Mouse (Mus musculus): ENCODE data around the gene Tmod1.

Gene Tmod1

DNA sequence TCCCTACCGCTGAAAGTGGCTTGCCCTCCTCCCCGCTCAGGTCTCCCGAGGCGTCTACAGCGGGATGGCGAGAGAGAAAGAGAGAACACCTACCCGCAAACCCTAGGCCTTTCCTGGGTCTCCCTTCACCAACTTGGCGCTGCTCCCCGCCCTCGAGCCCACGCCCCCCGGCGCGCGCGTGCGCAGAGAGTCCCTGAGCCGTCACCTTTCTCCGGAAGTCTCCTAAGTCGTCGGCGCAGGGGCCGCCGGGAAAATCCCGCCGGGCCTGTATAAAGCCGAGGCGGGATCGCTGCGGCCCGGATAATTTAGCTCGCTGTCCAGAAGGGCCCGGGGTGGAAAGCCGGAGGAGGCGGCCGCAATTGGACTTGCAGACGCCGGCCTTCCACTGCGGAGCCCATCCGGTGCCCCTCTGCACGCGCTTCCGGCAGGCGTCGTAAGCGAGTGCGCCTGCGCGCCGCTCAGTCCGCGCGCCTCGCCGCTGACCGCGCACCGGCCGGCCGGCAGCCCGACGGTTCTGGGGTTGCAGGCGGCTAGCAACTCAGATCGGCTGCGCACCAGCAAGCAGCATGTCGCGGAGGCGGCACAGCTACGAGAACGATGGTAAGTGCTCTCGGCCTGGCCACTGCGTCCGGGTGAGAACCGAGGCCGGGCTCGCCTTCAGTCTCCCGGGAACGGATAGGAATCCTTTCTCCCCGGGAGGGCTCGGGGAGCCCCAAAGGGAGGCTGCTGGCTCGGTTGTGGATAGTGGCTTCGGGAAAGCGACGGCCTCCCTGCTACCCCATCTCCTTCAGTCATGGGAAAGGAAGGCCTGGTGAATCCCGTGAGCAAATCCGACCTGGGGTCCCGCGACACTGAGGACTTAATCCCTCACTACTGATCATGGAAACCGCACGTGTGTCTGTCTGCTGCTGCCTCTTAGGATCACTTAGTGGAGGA is 99.8 kb downstream of the Tmod1 start, which contains the start of the genes Ncbp1 and Tstd2:
Gene Ncbp1 (plus strand): TSS at position 327 of the 936 bp plus-strand sequence.
Gene Tstd2 (minus strand): TSS at position 408 of the 936 bp plus-strand sequence.
- peak; percentile 90 to 92 for DNase-seq

DNA sequence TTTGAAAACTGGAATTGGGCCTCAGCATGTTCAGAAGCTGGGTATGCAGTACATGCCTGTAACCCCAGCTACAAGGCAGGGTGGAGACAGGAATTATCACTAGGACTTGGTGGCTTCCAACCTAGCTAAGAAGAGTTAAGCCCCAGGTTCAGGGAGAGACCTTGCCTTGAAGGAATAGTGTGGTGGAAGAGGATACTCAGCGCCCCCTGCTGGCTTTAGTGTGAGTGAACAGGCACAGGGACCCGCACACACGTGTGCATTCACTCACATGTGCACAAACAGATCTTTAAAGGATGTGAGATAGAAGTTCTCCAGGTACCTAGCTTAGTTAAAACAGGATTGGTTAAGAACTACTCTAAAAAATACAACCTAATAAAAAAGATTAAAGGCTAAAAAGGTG is 105.6 kb downstream of the Tmod1 start:
- DNase-seq: no peak

DNA sequence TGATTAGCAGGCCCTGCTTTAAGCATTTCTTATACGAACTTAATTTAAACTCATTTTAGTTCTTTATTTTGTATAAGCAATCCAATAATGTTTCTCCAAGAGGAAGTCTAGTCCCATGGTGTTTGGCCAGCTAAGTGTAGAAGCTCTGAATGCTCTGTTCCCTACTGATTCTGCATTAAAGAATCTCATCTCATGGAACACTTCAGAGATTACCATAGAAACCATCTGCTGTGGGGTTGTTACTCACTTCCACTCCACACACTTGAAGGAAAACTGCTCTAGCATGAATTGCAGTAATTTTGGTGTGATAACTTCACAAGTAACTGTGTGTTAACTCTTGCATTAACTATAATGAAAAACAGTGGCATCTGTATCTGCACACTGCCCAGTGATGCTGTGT is 108.1 kb downstream of the Tmod1 start:
- no peak for DNase-seq

DNA sequence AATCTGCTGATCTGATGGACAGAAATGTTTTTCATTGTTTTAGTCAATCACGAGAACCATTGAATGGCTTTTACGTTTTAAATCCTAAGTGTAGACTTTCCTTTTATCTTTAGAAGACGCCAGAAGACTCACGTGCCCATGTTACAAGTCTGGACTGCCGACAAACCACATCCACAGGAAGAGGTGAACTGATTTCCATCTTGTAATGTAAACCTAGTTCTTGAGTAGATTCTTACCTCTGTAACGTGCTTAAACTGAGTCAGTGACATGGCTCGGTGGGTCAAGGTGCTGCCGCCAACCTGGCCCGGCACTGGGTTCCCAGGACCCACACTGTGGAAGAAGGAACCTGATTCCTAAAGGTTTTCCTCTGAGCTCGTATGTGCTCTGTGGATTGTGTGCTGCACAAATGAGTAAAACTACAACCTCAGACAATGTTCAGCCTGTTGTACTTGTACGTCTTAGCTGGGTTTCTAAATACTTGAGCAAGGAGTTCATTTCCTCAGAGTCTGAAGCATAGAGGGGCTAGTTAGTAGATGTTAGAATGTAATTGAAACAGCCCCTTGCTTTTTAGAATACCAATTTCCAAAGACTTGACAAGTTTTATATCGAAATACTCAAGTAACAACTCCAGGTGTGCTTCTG is 113.3 kb downstream of the Tmod1 start:
- DNase-seq: no peak

DNA sequence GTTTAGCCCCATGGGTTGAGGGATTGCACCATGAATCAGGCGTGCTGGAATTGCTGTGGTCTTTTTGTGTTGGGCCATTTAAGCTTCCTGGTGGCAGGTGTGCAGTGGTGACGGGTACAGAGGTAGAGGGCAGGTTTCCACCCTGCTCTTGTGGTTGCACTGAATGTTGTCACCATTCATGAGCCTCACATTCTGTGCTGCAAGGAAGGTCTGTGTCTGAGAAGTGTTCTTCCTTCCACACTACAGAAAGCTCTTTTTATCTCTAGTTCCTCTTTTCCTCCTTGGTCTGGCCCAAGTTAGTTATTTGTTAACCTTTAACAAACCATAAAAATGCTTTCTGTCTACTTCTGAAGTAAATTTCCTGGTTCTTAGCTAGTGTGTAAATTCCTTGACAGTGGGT is 125.3 kb downstream of the Tmod1 start:
- no peak for DNase-seq
